Mouse (Mus musculus) CD4-positive naive resting alpha-beta T cell, adult 57 days (primary cell): ENCODE measurements around the gene Sp3. TPM values are rescaled to one million over a fixed set of nuclear protein-coding genes. Genes with fewer than 3 reads are reported as not detected.

Experiments
- total RNA-seq: library from RNA; stranded (reverse); gene quantifications from one replicate; pipeline ENCODE4 v1.2.4, GENCODE M21; 2023

Sp3 gene
- 186 TPM for total RNA-seq

GRCm38 (mm10) chr2:72980337-72981074 lies at the start of gene Sp3:
Gene Sp3, minus strand, starts transcription at chr2:72980446.

GRCm38 (mm10) chr2:72986616-72987015 lies 6.4 kb upstream of the Sp3 start, which contains the start of gene Gm11084:
Gene Gm11084, minus strand, starts transcription at chr2:72986716.

Other genes with a start within 250 kb of the Sp3 start
- gene Gm11084, start 6.3 kb upstream of the Sp3 start, total RNA-seq, result not detected
- 37.4 TPM for gene Ola1, start 238.5 kb upstream of the Sp3 start, total RNA-seq